Comparison of ENCODE assay signal across 14 mouse cellular contexts in the genomic region with DNA sequence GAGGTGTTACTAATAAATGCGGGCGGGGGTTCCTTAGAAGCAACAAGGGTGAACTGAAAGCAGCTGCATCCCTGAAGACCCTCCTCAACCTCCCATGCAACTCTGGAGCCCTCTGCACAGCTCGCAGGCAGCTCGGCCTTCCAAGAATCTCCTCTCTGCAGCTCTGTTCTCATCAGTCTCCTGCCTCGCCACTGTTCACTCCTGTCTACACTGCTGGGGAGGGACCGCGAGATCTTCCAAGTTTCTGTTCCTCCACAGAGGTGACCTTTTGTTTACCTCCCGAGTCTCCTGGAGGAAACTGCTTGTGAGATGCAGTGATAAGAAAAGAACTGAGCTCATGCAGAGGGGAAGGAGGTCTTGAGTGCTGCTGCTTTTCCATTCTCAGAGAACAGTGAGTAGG.
DNase-seq lines count a peak whose midpoint lies in the region; ATAC-seq and TF ChIP-seq lines count a peak whose summit lies in the region.
"Had no signal": no experiment of that assay in that cellular context is flagged by ENCODE, and none has a peak within 500 bp of the region (broad histone marks: within the 10 kb centered on the region; RNA-seq: fewer than 3 reads in every experiment).

No protein-coding gene starts in this region.

- 32% methylated on average over 8 of the region's 8 CpGs for WGBS in forebrain, embryonic 16.5 days
- WGBS in forebrain, embryonic 12.5 days: 33% methylated on average over 8 of the region's 8 CpGs
- 16% methylated on average over 8 of the region's 8 CpGs for WGBS in limb, embryonic 10.5 days
- WGBS in midbrain, embryonic 16.5 days: 37% methylated on average over 8 of the region's 8 CpGs

- intact Hi-C loops in gastrocnemius, adult 2 months (cut with DNase I): loop anchor here (5.0 kb wide), 1 partner anchor 908 kb away; no protein-coding TSS in a partner anchor

- no peak for TF ChIP-seq CTCF in gastrocnemius, adult 2 months (IDR thresholded peaks at IDR 0.05)

- H3K36me3 ChIP-seq in forebrain, embryonic 16.5 days (ENCODE audit: control insufficient read depth, insufficient read depth): no peaks in the 10 kb centered on the region
- H3K36me3 ChIP-seq in forebrain, embryonic 12.5 days (replicated peaks): no peaks in the 10 kb centered on the region
- no peaks in the 10 kb centered on the region for H3K36me3 ChIP-seq in limb, embryonic 10.5 days
- no peaks in the 10 kb centered on the region for H3K36me3 ChIP-seq in midbrain, embryonic 16.5 days (ENCODE audit: control insufficient read depth, insufficient read depth, low read length)
- H3K36me3 ChIP-seq: liver, embryonic 13.5 days had no signal

- no peak overlapping the region for H3K27ac ChIP-seq in forebrain, embryonic 16.5 days (ENCODE audit: low read length)
- no peak overlapping the region for H3K27ac ChIP-seq in forebrain, embryonic 12.5 days
- peak overlapping the region; percentile 71 for H3K27ac ChIP-seq in limb, embryonic 10.5 days
- H3K27ac ChIP-seq in midbrain, embryonic 16.5 days (ENCODE audit: low read length): no peak overlapping the region
- no peak overlapping the region for H3K27ac ChIP-seq in gastrocnemius, adult 2 months
- H3K27ac ChIP-seq: liver, embryonic 13.5 days; macrophage had no signal

- no peaks in the 10 kb centered on the region for H3K9me3 ChIP-seq in forebrain, embryonic 16.5 days (ENCODE audit: control insufficient read depth, low read length)
- no peaks in the 10 kb centered on the region for H3K9me3 ChIP-seq in forebrain, embryonic 12.5 days
- H3K9me3 ChIP-seq in limb, embryonic 10.5 days (replicated peaks): no peaks in the 10 kb centered on the region
- no peaks in the 10 kb centered on the region for H3K9me3 ChIP-seq in midbrain, embryonic 16.5 days (replicated peaks; ENCODE audit: control insufficient read depth, low read length, poor library complexity, severe bottlenecking)
- H3K9me3 ChIP-seq: liver, embryonic 13.5 days had no signal

- H3K4me2 ChIP-seq in forebrain, embryonic 16.5 days (ENCODE audit: low read length): no peak overlapping the region
- no peak overlapping the region for H3K4me2 ChIP-seq in forebrain, embryonic 12.5 days
- no peak overlapping the region for H3K4me2 ChIP-seq in midbrain, embryonic 16.5 days (ENCODE audit: low read length)
- H3K4me2 ChIP-seq: liver, embryonic 13.5 days had no signal

- DNase-seq in kidney, adult 9 months: peak; percentile 28
- no peak for DNase-seq in kidney, postnatal 10 days
- peak; percentile 30 for DNase-seq in ES-CJ7 (ENCODE audit: low read depth, low spot score)
- DNase-seq in limb, embryonic 10.5 days (ENCODE audit: low spot score): no peak
- no peak for DNase-seq in gastrocnemius, adult 2 months
- DNase-seq: adrenal gland, postnatal 10 days; cerebellum, adult 9-10 months; liver, embryonic 13.5 days; midbrain, embryonic 14.5 days; thymus, postnatal 25 days had no signal

- 0 out of 2 replicates have a peak overlapping the region, but pooled peaks have one; percentile 12 for H3K9ac ChIP-seq in forebrain, embryonic 16.5 days (replicated peaks; ENCODE audit: low read depth, low read length)
- no peak overlapping the region for H3K9ac ChIP-seq in forebrain, embryonic 12.5 days
- H3K9ac ChIP-seq in midbrain, embryonic 16.5 days (ENCODE audit: low read depth, low read length): no peak overlapping the region
- H3K9ac ChIP-seq: liver, embryonic 13.5 days had no signal

- H3K27me3 ChIP-seq in forebrain, embryonic 16.5 days (replicated peaks; ENCODE audit: control insufficient read depth, insufficient read depth, low read length): no peaks in the 10 kb centered on the region
- H3K27me3 ChIP-seq in forebrain, embryonic 12.5 days: no peaks in the 10 kb centered on the region
- H3K27me3 ChIP-seq in limb, embryonic 10.5 days (ENCODE audit: low read depth, poor library complexity, severe bottlenecking): no peaks in the 10 kb centered on the region
- H3K27me3 ChIP-seq in midbrain, embryonic 16.5 days (ENCODE audit: control insufficient read depth, insufficient read depth, low read depth, low read length): no peaks in the 10 kb centered on the region
- H3K27me3 ChIP-seq: liver, embryonic 13.5 days had no signal

- H3K4me1 ChIP-seq in forebrain, embryonic 16.5 days (replicated peaks; ENCODE audit: control insufficient read depth, insufficient read depth, low read length): peaks cover 12% of the 10 kb centered on the region
- peaks cover 19% of the 10 kb centered on the region for H3K4me1 ChIP-seq in forebrain, embryonic 12.5 days
- peaks cover 81% of the 10 kb centered on the region for H3K4me1 ChIP-seq in limb, embryonic 10.5 days
- no peaks in the 10 kb centered on the region; the same call in 1 of the 2 replicates for H3K4me1 ChIP-seq in midbrain, embryonic 16.5 days (ENCODE audit: control insufficient read depth, insufficient read depth, low read length)

- no peak overlapping the region for H3K4me3 ChIP-seq in forebrain, embryonic 16.5 days (replicated peaks; ENCODE audit: low read length)
- no peak overlapping the region for H3K4me3 ChIP-seq in forebrain, embryonic 12.5 days (replicated peaks)
- no peak overlapping the region for H3K4me3 ChIP-seq in limb, embryonic 10.5 days
- H3K4me3 ChIP-seq in midbrain, embryonic 16.5 days (ENCODE audit: low read depth, low read length): no peak overlapping the region
- H3K4me3 ChIP-seq in gastrocnemius, adult 2 months: no peak overlapping the region
- H3K4me3 ChIP-seq: liver, embryonic 13.5 days had no signal

- ATAC-seq in forebrain, embryonic 16.5 days: no peak
- no peak for ATAC-seq in forebrain, embryonic 12.5 days (ENCODE audit: low FRiP score)
- ATAC-seq in midbrain, embryonic 16.5 days: no peak

Comparison
In these comparisons a context has a peak if more than half of its experiments do, and no peak if none do; other contexts are left out.
1. DNase-seq: peak in kidney, adult 9 months (single experiment) and ES-CJ7 (single experiment); none in kidney, postnatal 10 days (single experiment), limb, embryonic 10.5 days (single experiment) and gastrocnemius, adult 2 months (single experiment).